Mouse (Mus musculus): ENCODE data around the gene Chaf1a.

GRCm38 (mm10) chr17:56074097-56074826 lies 34.0 kb downstream of the Chaf1a start:
- TF ChIP-seq CTCF (IDR thresholded peaks at IDR 0.05; ENCODE audit: low read depth, low read length), result no peak
- TF ChIP-seq POLR2A (IDR thresholded peaks at IDR 0.05; ENCODE audit: insufficient read depth, low read length), result no peak
